Mouse (Mus musculus) heart, embryonic 16.5 days (tissue): Measurements from ENCODE around the gene Fam8a1. TPM values are rescaled to one million over a fixed set of nuclear protein-coding genes. Genes with fewer than 3 reads are reported as not detected.

Experiments used
- ATAC-seq: fragments of 200-750 bp; cut with Nextera tagmentation; replicated peaks from 2 replicates; pipeline ENCODE4 v1.8.0; 2017; ENCODE audit warnings: moderate number of reproducible peaks; ENCODE audit not compliant: insufficient read depth, low FRiP score; ENCODE audit errors: extremely low read depth
- H3K27ac ChIP-seq: fragments of 300-500 bp; sonication (generic); 2 replicates; pipeline ENCODE4 v1.5.1; 2014; ENCODE audit warnings: mild to moderate bottlenecking, low read length, control low read depth, moderate library complexity
- H3K27me3 ChIP-seq: fragments of 300-500 bp; sonication (generic); 2 replicates; pipeline ENCODE4 v1.6.1; 2014; ENCODE audit warnings: low read length, mixed read lengths; ENCODE audit not compliant: control insufficient read depth, insufficient read depth
- H3K36me3 ChIP-seq: fragments of 300-500 bp; sonication (generic); 2 replicates; pipeline ENCODE4 v1.6.1; 2014; ENCODE audit not compliant: control insufficient read depth, insufficient read depth
- H3K4me1 ChIP-seq: fragments of 300-500 bp; sonication (generic); 2 replicates; pipeline ENCODE4 v1.6.1; 2014; ENCODE audit warnings: low read length, mixed read lengths; ENCODE audit not compliant: control insufficient read depth, insufficient read depth
- H3K4me2 ChIP-seq: fragments of 300-500 bp; sonication (generic); 2 replicates; pipeline ENCODE4 v1.6.1; 2014; ENCODE audit warnings: low read depth, mild to moderate bottlenecking, control low read depth, low read length
- H3K4me3 ChIP-seq: fragments of 300-500 bp; sonication (generic); 2 replicates; pipeline ENCODE4 v1.5.1; 2014; ENCODE audit warnings: mild to moderate bottlenecking, control low read depth, low read length
- H3K9ac ChIP-seq: fragments of 300-500 bp; sonication (generic); 2 replicates; pipeline ENCODE4 v1.6.1; 2014; ENCODE audit warnings: low read length, control low read depth
- H3K9me3 ChIP-seq: fragments of 300-500 bp; sonication (generic); replicated peaks from 2 replicates; pipeline ENCODE4 v1.6.1; 2016; ENCODE audit warnings: low read length; ENCODE audit not compliant: control insufficient read depth
- WGBS: fragments of 180-500 bp; shearing (Covaris S2); extraction: QIAGEN DNeasy Blood & Tissue Kit; methylation state at CpG from one replicate; pipeline ENCODE4 v1.1.7; 2014; 5-methylcytosine and 5-hydroxymethylcytosine counted together
- polyA plus RNA-seq: library from polyadenylated mRNA; unstranded; fragments of >200 nt; fragmentation: Nextera tagmentation; extraction: Ambion mirVana; gene quantifications from 2 replicates; pipeline ENCODE4 v1.2.1, GENCODE M21; 2015

The Fam8a1 gene
- polyA plus RNA-seq, 1 experiment from 2014 or later, result 8.2 TPM

DNA sequence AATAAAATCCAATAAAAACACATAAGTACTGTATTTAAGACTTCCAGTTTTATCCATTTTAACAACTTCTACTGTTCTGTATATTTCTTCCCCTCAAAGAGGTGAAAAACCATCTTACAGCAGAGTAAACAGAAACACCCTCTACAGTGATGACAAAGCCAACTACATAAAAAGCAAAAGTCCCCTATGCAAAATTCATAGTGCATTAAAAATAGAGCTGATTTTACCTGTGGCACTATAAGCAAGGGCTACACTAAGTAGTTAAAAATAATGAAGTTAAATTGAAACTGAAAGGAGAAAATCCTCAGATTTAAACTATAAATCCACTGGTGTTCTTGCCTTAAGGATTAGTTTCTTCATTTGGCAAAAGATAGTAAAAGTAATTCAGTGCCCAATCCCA, 51.7 kb downstream of the Fam8a1 start:
- H3K27me3 ChIP-seq, result no peaks in the 10 kb centered on the region

GRCm38 (mm10) chr13:46724371-46724770, 55.0 kb downstream of the Fam8a1 start:
- Histone ChIP-seq H3K4me1 (peaks cover 16% of the 10 kb centered on the region), H3K9ac (no peak overlapping the region), H3K9me3 (no peaks in the 10 kb centered on the region), H3K4me2 (0 out of 2 replicates have a peak overlapping the region, but pooled peaks have one; percentile 1), H3K36me3 (no peaks in the 10 kb centered on the region), H3K4me3 (no peak overlapping the region), H3K27me3 (no peaks in the 10 kb centered on the region), H3K27ac (no peak overlapping the region)
- no peak for ATAC-seq

More for the DNA sequence above, 51.7 kb downstream of the Fam8a1 start:
- no peak for ATAC-seq
- Histone ChIP-seq H3K4me2 (no peak overlapping the region), H3K4me1 (peaks cover 16% of the 10 kb centered on the region), H3K9ac (no peak overlapping the region), H3K4me3 (no peak overlapping the region), H3K9me3 (no peaks in the 10 kb centered on the region), H3K36me3 (peaks cover 2% of the 10 kb centered on the region; the same call in 1 of the 2 replicates), H3K27ac (no peak overlapping the region)

DNA sequence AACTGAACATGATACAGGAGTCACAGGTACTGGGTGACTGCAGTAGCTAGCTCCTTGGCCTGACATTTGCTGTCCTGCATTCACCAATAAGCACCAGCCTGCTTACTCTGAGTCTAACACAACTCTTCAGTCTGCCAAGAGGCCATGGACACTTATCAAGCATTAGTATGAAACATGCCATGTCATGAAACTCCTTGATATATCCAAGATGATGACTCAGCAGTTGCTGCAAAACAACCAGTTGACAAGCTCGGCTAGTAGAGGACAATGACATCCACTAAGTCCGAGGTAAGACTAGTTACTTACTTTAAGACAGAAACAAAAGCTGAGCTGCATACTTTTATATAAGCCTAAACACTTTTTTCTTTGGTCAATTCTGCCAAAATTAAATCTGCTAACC, 55.9 kb downstream of the Fam8a1 start:
- Histone ChIP-seq H3K36me3 (no peaks in the 10 kb centered on the region), H3K9ac (peak overlapping the region; percentile 49; the same call in 1 of the 2 replicates), H3K27ac (no peak overlapping the region), H3K9me3 (no peaks in the 10 kb centered on the region), H3K4me3 (peak overlapping the region; percentile 12; the same call in 1 of the 2 replicates), H3K4me1 (peaks cover 14% of the 10 kb centered on the region), H3K27me3 (no peaks in the 10 kb centered on the region), H3K4me2 (peak overlapping the region; percentile 46)
- ATAC-seq, result no peak
- WGBS, result 14% methylated on average over 2 of the region's 2 CpGs

DNA sequence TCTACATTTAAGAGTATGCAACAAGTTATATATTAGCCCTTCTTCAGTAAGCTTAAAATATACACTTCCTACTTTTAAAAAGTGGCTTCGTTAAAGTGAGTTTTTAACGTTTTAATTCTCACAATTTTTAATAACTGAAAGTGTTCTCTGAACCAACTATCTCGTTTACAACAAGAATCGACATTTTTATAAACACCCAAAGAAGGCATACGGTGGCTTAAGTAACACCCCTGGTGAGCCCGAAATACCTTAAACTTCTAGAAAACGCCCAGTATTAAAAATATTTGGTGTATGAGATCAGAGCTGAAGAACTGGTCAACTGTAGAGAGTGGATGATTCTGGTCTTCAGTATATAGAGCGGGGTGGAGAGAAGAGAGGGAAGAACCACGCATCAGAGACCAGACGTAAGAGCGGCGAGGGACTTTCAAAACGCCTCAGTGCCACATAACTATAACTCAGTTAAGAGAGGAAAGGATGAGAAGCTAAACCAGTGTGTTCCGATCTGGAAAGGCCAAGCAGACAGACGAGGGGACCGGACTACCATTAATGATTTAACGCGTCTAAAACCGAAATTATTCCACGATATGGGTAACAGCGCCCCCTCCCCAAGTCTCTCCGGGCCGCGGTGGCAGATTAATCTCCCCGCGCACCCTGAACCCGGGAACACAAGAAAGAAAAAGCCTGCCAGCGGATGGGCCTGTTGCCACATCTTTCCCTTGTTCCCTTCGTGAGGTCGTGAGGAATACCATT, 57.1 kb downstream of the Fam8a1 start:
- H3K9ac ChIP-seq, result peak overlapping the region; percentile 96
- peak overlapping the region; percentile 99 for H3K4me3 ChIP-seq
- no peaks in the 10 kb centered on the region for H3K27me3 ChIP-seq
- H3K36me3 ChIP-seq, result no peaks in the 10 kb centered on the region
- peak overlapping the region; percentile 76 for H3K4me2 ChIP-seq
- H3K27ac ChIP-seq, result peak overlapping the region; percentile 95
- H3K4me1 ChIP-seq, result peaks cover 14% of the 10 kb centered on the region
- no peak for ATAC-seq
- no peaks in the 10 kb centered on the region for H3K9me3 ChIP-seq
- under 1% methylated on average over 30 of the region's 30 CpGs for WGBS

- peak; percentile 74 for ATAC-seq
Measured at GRCm38 (mm10) chr13:46727038-46727836, 57.9 kb downstream of the Fam8a1 start.

More at GRCm38 (mm10) chr13:46727038-46727836, 57.9 kb downstream of the Fam8a1 start:
- H3K27ac ChIP-seq, result peak overlapping the region; percentile 95
- 0% methylated on average over 84 of the region's 85 CpGs for WGBS
- peaks cover 12% of the 10 kb centered on the region for H3K4me1 ChIP-seq
- peak overlapping the region; percentile 96 for H3K9ac ChIP-seq
- H3K9me3 ChIP-seq, result no peaks in the 10 kb centered on the region
- H3K4me3 ChIP-seq, result peak overlapping the region; percentile 99
- no peaks in the 10 kb centered on the region for H3K36me3 ChIP-seq
- peak overlapping the region; percentile 76 for H3K4me2 ChIP-seq
- H3K27me3 ChIP-seq, result no peaks in the 10 kb centered on the region

Other genes starting within 250 kb of the Fam8a1 start
- 170 and 182 TPM in 2 replicates for gene Cap2, start 167.7 kb upstream of the Fam8a1 start, polyA plus RNA-seq
- gene Nup153, start 58.4 kb downstream of the Fam8a1 start, polyA plus RNA-seq, result 12.7 and 12.9 TPM in 2 replicates